Mouse (Mus musculus) cortical plate, adult 2 months (tissue): ENCODE data around the gene Timm44.

Experiments
- CTCF ChIP-seq: fragments of 200-500 bp; IDR thresholded peaks from 2 replicates; pipeline ENCODE4 v1.5.1; 2011; ENCODE audit warnings: mild to moderate bottlenecking, control low read depth, low read length; ENCODE audit not compliant: insufficient read depth; ENCODE audit errors: extremely low read depth
- POLR2A ChIP-seq: fragments of 200-500 bp; IDR thresholded peaks from 2 replicates; pipeline ENCODE4 v1.6.1; 2011; ENCODE audit warnings: mild to moderate bottlenecking, low read length, control low read depth; ENCODE audit not compliant: insufficient read depth; ENCODE audit errors: extremely low read depth

DNA sequence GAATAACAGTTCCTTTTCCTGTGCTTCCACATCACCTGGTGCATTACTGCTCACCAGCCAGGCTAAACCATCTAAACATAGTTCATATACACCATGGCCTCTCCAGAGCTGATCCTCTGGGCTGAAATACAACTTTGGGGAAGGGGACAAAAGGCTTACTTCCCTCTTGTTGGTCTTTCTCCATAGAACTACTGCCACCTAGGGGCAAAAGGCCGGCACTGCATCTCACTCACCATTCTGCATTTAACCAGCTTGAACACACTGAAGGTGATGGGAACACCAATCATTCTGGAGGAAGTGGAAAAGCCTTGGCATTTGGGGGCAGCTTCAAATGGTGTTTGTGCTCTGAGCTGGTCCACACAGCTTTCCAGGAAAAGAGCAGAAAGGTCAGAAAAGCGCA lies 46.8 kb upstream of the Timm44 start:
- TF ChIP-seq POLR2A (no peak), CTCF (peak; percentile 86)
